Mouse (Mus musculus) G1E-ER4 (cell line): ENCODE data around the gene Anks1b. TPM values are rescaled to one million over a fixed set of nuclear protein-coding genes. Genes with fewer than 3 reads are reported as not detected.

Experiments
- GATA1 ChIP-seq: IDR thresholded peaks from one replicate; pipeline ENCODE4 v1.8.0; 2012; ENCODE audit warnings: low read length, inconsistent platforms
- polyA plus RNA-seq: library from polyadenylated mRNA; stranded (reverse); fragments of >175 nt; gene quantifications from 2 replicates; pipeline ENCODE4 v1.2.3, GENCODE M21; 2012

Anks1b gene
- polyA plus RNA-seq, 1 experiment: not detected

DNA sequence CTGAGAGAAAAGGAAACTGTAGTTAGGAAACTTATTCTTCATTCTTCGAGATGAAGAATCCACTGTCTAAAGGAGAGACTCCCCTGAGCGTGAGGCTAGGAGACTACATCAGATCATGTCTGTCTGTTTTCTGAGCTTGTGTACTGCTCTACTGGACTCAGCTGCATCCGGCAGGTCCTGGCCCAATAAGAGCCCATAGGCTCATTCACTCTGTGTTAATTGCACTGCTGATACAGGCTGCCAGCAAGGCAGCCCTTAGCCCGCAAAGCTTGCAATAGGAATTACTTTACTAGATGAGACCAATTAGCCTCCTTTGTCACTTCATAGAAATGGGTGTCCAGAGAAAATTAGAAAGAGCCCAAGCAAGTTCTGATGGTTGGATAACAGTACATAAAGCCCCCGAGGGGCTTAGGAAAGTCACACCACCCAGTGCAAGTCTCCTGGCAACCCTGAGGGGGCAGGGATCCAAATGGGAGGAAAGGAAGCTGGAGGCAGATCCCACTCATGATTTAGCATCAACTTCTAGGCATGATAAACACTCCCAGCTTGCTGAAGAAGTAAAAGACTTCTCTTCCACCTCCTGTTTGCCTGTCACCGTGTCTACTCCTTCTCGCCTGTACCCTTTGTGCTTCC lies 744.5 kb downstream of the Anks1b start:
- no peak for TF ChIP-seq GATA1

DNA sequence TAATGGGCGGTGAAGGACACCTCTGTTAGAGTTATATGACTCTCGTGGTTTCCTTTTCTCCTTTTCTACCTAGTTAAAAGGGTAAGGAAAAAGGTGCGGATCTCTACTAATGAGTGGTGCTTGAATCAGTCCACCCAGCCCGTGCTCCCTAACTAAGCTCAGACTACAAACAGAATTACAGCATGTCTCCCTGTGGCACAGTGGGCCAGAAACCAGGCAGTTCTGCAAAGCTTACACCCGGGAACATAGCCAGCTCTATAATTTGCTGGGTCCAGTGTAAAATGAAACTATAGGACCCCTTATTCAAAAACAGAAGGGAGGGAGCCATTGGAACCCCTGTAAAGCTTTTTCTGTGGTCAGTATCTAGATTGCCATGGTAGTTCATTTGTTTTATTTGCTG lies 754.2 kb downstream of the Anks1b start:
- TF ChIP-seq GATA1: no peak

DNA sequence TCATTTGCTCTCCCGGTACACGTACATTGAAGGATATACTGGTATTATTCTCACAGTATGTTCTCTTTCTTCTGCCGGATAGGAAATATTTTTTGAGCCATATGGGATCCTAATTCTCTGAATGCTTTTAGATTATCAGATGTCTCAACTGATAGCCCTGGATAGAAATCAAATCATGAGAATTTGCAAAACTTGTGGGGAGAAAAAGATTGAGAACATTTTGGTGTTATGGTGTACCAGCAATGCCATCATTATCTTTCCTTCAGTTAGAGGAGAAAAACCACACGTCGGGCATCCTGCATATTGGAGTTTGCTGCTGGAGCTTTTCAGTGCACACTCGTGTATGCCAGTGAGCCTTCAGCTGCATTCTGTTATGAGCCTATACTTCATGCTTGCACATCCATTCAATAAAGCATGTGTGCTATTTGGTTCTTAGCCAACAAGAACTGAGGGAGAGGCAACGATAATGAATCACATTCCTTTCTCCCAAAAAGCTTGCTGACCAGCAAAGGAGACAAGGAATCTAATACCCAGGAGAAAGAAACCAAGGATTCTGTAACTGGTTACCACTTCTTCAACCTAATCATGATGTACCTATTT lies 756.9 kb downstream of the Anks1b start:
- no peak for TF ChIP-seq GATA1

DNA sequence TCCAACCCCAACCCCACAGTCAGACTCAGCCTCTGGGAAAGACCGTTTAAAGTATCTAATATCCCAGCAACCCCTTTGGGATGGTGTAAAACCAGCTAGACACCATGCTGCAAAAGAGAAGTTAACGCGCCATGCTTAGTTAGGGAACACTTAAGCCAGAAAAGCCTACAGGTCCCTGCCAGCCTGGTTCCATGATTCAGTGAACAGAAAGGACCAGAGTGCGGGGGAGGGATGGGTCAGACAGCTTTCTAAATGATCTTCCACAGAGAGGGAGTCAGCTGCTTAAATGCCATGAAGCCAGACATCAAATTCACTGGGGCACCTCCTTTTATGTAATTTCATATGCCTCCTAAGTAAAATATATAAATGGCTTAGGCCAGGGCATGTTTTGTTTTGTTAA lies 764.0 kb downstream of the Anks1b start:
- no peak for TF ChIP-seq GATA1

DNA sequence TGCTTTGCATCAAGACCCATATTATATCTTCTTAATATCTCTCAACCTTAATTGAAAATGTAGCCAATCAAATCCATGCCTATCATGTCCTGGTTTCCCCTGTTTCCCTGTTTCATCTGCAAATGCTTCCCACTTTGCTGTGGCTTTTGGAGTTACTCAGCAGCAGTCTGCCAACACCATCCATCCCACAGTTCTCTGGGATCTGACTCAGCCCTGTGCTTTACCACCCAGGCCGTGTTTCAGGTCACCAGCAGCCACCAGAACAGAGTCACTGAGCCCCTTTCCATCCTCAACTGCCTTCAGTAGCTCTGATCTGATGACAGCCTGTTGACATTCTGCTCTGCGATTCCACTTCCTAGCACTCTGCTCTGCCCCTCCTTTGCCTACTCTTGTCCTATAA lies 776.4 kb downstream of the Anks1b start:
- no peak for TF ChIP-seq GATA1

DNA sequence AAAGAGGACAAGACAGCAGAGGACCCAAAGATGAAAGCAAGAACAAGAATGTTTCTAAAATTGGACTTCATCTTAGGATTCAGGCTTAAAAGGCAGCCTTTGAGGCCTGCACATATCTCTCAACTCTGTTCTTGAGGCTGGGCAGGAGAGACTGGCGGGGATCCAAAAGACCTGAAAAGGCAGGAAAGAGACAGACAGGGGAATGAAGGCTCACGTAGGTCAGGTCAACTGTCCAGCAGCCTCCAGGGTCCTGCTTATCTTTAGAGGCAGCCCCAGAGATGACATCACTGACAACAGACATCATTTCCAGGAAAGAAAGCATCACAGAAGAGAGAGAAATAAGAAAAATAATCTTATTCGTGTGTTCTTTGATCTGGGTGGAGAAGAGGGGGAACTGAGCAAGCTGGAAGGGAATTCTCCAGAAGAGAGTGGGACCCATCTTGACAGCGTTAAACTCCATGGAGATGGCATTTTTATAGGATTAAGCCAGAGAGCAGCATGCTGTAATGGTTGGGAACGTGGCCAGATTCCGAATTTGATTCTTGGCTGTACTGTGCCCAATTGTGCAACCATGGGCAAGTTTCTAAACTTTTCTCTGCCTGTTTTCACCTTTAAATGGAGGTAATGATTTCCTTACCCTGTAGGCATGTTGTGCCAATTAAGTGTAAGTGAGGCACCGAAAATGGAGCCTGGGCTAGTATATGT lies 784.3 kb downstream of the Anks1b start:
- TF ChIP-seq GATA1: no peak

DNA sequence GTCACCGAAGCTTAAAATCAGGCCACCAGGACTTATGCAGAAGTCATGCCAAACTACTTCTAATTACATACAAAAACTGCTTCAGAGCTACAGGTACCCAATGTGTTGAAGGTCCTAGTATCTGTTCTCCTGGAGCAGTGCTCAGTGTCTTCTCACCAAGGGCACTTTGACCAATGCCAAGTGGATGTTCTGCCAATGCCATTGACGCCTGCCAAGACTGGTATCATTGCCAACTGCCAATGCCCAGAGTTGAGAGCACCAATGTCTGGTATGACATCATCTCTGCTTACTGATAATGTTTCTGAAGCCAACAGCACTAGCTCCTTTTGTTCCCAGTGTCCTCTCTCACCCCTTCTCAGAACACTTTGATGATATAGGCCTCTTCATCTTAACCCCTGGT lies 793.4 kb downstream of the Anks1b start:
- TF ChIP-seq GATA1: no peak

DNA sequence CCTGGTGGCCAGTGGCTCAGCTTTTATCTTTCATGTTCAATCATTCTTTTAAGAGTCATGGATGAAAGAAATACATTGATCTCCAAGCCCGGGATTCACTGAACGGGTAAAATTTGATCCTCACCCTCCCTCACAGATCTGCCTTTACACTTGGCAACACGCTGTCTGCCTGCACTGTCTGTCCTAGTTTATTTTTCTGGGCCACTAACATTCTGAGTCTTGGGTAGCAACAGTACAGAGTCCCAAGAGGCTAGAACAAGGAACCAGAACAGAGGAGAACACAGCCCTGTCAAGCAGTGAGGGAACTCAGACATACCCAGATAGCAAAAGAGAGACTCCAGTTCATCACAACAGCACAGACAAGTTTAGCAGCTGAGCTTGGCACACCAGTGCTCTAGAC lies 797.0 kb downstream of the Anks1b start:
- no peak for TF ChIP-seq GATA1

DNA sequence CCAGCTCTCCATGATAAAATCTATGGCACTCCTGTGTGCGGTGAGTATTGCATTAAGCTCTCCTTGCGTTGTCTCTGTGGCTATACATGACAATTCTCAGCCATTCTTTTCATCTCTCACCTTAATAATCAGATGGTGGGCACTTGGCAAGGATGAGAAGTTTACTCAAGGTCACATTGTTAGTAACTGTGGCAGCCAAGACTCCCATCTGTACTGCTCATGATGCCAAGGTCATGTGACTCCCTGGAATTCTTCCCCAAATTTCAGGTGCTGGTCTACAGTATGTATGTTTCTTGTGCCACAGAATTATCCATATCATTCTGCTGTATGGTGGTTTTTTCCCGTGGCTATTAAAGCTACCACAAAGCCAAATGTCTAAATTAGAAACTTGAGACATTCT lies 798.8 kb downstream of the Anks1b start:
- TF ChIP-seq GATA1: no peak

DNA sequence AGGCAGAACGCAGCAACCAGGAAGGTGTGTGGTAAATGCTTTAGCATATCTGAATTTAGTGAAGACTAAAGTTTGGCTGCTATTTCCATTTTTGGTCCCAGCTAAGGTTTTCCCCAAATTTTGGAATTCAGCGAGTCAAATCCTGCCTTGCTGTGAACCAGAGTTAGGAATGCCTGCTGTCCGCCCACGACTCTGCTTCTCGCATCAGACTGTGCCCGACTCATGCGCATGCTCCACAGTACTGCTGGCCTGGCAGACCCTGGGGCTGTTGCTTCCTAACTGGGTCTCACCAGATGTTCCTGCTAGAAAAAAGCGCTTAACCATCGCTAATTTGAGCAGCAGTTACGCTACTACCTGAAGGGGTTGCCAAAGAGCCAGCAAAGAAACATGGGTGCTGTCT lies 801.1 kb downstream of the Anks1b start:
- TF ChIP-seq GATA1: no peak

DNA sequence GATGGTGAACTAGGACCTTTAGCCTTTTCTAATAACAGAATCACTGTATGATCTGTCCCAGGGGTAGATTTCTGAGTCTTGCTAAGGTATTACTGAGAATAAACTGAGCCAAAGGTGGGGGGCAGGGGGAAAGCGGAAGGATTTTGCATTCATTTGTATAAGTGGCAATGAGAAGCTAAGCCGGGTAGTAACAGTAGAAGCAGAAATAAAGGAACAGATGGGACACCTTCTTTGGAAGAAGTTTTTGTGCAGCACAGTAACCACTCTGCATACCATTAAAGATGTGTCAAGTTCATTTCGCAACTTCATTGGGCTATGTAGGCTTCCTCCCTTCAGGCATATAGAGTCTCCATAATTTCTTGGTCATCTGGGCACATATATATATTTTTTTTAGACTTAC lies 804.1 kb downstream of the Anks1b start:
- no peak for TF ChIP-seq GATA1

DNA sequence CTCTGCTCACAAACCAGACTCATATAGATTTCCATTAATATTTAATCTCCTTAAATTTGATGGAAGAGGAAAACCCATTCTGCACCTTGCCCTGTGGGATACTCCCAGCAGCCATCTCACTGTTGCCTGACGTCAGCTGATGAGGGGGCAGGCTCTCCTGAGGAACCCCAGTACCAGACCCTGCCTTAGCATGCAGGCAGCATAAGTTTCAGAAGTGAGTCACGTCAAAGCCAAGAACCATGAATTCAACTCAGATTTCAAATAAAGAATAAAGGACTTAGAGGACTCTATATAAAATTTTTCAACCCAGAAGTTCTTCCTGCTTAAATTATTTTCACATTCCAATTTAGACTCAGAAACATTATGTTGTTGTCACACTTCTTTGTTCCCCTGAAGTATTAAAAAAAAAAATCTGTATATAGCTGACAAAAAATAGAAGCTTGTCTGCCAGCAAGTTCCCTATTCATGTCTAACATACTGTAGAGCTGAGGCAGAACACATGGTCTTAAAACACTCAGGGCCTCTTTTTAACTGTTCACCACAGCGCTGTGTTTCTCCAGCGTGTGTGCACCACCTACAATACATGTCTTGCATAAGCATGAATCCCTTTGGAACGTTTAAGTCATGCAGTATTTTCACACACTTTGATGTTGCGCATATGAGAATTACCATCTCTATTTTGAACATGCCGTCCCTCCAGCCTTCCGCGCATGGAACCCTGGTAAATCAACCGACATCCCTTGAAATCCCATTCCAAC lies 806.6 kb downstream of the Anks1b start:
- no peak for TF ChIP-seq GATA1

DNA sequence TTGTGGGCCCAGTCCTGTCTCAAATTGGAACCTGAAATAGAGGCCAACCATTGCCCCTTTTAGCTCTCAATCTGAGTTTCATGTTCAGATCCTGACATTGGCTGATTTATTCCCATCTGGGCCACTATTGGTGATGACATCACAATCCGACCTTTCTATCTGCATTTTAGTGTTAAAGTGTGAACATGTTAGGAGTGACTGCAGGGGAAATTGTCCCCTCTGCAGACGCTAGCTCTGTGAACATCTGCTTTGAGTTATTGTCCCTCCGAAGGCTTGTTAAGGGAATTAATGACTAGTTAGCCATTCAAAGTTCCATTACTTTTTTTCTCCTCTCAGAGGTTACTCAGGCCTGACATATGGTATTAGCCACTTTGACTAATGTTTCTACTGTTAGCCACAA lies 810.5 kb downstream of the Anks1b start:
- no peak for TF ChIP-seq GATA1

DNA sequence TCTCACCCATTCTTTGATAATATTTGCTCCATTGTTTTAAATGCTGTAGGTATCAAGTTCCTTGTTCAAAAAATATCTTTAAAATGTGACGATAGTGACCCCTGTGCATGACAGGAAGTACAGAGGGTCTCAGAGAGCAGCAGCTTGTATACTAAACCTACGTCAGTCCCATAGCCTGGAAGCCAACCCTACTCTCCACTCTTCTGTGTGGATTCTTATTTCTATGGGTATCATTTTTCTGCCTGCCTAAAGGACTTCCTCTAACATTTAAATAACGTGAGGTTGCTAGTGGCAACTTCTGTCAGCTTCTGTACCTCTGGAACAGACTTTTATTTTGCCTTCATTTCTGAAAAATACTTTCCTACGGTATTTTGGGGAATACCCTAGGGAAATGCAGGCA lies 812.1 kb downstream of the Anks1b start:
- TF ChIP-seq GATA1: no peak

DNA sequence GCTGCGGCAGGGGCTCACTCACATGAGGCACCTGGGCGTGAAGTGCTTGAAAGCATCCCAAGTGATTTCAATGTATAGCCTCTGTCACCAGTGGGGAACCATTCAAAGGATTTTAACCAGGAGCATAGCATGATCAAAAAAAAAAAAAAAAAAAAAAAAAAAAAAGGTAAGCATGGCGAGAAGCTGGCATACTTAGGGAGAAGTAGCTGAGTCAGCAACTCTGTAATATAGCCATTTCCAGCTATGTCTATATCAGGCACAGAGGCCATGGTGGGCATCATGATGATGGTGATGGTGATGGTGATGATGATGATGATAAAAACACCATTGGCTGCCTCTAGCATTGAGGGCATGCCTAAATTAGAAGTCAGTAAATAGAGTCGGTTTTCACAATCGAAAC lies 814.8 kb downstream of the Anks1b start:
- TF ChIP-seq GATA1: no peak

DNA sequence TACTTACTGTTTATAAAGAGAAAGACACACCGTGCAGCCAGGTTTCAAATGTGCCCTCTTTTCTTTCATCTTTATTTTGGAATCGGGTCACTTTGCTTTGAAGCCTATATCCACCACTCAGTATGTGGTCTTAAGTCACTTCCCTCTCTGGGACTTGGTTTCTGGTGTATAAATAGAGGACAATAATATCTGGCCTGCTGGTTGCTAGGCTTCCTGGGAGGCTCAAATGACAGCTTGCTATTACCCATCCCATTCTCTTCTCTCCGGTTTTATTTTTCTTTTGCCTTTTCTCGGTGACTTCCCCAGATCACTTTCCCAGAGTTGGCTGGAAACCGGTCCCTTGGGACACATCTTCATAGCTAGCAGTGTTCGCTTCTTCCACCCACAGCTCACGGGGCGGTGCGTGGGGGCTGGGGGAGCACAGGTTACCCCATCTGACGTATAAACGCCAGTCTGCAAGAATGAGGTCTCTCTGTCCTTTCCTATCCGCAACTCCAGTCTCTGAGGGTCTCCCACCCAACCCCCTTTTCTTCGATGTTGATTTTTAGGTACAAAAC lies 815.5 kb downstream of the Anks1b start:
- TF ChIP-seq GATA1: no peak
